Mouse (Mus musculus): Measurements from ENCODE around the gene Vmn2r96.
"Not testable (repeated sequence)": the region's sequence is repeated elsewhere in the genome, so short reads cannot be mapped to it uniquely, and the experiment has no call there.

DNA sequence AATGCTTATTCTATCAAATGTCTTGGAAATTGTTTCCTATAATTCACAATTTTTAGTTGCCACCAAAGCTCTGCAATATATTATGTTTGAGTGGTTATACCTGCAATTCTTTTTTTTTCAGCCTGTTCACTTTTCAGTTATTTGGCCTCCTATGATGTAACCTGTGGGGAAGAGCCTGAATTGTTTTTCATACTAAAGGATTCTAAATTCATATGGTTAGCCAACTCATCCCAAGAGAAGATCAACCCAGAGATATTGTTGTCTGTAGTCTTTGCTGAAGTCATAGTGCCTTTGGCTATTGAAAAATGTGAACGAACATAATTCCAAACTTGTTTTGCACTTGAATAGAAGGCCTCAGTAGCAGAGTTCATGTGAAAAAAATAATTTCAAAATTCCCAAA lies at the start of gene Vmn2r96:
- not testable (repeated sequence) for TF ChIP-seq CTCF (IDR thresholded peaks at IDR 0.05); EP300 (IDR thresholded peaks at IDR 0.05; ENCODE audit: insufficient read depth, low read depth, low read length); POLR2A (IDR thresholded peaks at IDR 0.05; ENCODE audit: insufficient read depth, low read depth, low read length)

All from heart, adult 2 months (tissue).